Mouse (Mus musculus) kidney, adult 18-20 months (tissue): Measurements from ENCODE around the gene 1500009C09Rik.

Experiments used
- DNase-seq: peaks from one replicate; pipeline ENCODE4 v3.0.0; 2021

Gene 1500009C09Rik

DNA sequence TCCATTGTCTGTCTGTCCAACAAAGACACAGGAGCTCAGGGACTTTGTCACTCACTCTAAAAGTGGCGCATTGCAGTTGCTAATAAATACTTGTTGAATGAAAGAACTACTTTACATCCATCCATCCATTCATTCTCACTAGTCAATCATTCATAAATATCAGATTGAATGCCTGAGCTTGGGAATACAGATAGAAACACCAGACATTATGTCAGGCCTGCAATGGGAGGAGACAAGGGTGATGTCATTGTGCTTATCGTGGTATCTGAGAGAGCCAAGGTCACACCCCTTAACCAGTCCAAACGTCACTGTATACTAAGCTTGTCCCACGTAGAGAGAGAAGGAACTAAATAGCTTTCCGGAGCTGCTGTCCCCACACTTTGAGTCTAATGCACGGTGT lies at the start of gene 1500009C09Rik:
Gene 1500009C09Rik (plus strand): TSS at position 301 of the 400 bp plus-strand sequence.
- no peak for DNase-seq

DNA sequence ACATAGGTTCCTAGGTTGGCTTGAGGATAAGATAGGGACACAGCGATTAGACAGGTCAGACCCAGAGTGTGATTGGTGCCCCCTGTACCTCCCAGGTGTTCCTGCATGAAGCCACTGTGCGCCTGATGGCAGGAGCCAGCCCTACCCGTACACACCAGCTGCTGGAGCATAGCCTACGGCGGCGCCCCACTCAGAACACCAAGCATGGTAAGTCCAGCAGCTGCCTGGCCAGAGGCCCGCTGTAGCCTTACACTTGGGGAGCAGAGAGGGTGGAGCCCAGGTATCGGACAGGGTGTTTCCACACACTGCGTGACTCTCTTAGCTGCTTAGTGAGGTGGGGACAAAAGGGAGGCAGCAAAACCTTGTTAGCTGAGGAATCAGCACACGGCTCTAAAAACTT lies 49.1 kb upstream of the 1500009C09Rik start:
- DNase-seq = no peak

DNA sequence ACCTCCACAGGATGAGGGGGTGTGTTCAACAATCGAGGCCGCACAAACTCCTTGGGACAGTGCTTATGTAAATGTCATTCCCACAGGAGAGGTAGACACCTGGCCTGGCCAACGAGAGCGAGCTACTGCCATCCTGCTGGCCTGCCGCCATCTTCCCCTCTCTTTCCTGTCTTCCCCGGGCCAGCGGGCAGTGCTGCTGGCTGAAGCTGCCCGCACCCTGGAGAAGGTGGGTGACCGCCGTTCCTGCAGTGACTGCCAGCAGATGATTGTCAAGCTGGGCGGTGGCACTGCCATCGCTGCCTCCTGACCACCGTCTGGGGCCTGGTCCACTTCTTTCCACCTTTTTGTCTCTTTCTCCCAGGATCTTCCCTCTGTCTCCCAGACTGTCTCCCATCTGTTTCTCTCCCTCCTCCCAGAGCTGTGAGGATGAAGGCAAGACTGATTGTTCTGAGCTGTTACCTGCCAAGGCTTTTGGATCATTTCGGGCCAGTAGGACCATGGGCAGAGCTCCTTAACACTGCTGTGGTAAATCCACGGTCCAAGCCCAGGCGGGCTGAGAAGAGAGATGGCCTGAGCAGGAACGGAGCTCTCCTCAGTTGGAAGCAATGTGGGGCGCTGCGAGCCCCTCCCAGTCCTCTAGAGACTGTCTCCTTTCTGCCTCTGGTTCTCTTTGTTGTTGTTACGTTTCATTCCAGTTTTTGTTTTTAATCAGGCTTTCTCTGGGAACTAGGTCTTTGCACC lies 48.4 kb upstream of the 1500009C09Rik start:
- no peak for DNase-seq

GRCm38 (mm10) chr15:82204680-82205371 lies 47.4 kb upstream of the 1500009C09Rik start:
- no peak for DNase-seq

GRCm38 (mm10) chr15:82206365-82207104 lies 45.7 kb upstream of the 1500009C09Rik start:
- DNase-seq = no peak

DNA sequence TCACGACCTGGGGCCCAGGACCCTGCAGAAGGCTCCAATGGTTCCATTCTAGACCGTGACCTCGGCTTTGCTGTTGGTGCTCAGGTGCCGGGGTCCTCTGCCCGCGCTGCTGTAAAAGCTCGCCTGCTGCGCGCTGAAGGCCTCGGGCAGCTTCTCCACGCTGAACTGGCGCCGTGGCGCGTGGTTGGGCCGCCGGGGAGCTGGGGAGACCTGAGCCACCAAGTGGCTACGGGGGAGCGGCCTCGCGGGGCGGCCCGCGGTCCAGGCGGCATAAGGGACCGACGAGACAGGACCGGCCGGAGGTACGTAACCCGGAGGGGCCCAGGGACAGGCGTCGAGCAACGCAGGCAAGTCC lies 45.1 kb upstream of the 1500009C09Rik start:
- DNase-seq = no peak

GRCm38 (mm10) chr15:82207504-82208219 lies 44.5 kb upstream of the 1500009C09Rik start:
- no peak for DNase-seq

DNA sequence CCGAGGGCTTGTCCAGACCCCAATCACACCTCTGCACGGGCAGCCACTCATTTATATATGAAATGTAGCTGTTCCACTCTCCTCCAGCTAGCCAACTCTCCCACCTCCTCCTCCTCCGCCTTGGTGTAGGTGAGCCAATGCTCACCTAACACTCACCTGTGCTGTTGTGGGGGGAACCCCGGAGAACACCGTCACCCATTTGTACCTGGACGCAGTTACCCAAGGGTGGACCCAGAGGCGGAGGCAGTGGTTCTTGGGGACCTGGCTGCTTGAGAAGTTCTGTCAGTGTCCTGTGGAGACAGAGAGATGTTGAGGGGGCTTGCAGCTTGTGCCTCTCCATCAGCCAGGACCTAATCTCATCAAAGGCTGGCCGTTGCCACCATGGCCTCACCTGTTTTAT lies 43.9 kb upstream of the 1500009C09Rik start:
- DNase-seq = no peak

DNA sequence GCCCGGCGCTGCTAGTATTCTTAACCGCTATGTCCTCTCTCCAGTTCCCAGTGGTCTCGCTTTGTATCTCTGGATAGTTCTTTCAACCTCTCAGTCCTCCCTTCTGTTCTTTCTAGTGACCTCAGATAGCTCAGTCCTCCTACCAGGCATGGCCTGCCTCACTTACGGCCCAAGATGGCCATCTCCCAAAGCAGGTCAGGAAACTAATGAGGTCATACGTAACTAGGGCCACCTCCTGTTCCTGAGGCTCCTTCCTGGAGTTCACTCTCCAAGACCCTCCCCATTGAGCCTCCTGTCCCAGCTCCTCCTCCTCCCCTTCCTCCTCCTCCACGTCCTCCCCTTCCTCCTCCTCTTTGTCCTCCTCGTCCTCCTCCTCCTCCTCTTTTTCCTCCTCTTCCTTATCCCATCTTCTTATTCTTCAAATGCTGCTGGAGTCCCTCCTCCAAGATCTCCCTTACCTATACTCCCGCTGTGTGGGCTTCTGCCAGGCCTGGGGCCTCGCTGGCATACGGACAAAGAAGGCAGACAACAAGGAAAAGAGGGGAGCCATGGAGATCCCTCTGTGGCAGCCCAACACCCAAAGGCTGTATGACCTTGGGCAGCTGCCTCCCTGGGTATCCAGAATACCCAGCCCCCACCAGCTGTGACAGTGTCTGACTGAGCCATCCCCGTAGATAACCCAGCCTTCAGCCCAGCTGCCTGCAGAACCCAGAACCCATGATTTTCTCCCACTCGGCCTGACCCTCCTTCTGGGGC lies 42.7 kb upstream of the 1500009C09Rik start:
- no peak for DNase-seq

GRCm38 (mm10) chr15:82210801-82211200 lies 41.4 kb upstream of the 1500009C09Rik start:
- no peak for DNase-seq

DNA sequence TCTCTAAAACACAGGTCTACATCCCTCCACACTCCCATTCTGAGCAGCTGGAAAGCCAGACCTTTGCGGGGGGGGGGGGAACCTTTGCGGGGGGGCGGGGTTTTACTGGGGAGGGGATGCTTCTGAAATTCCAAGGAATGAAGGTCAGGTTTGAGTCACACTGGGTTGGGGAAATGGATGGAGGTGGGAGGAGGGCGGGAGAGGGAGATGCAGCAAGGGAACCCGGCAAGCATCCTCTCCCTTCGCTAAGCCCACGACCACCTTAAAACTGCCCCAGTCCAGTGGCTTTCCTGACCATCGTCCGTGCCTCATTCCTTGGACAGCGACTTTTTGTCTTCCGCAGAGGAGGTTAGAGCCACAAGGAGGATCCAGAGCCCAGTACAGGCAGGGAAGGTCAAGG lies 40.9 kb upstream of the 1500009C09Rik start:
- DNase-seq = no peak

DNA sequence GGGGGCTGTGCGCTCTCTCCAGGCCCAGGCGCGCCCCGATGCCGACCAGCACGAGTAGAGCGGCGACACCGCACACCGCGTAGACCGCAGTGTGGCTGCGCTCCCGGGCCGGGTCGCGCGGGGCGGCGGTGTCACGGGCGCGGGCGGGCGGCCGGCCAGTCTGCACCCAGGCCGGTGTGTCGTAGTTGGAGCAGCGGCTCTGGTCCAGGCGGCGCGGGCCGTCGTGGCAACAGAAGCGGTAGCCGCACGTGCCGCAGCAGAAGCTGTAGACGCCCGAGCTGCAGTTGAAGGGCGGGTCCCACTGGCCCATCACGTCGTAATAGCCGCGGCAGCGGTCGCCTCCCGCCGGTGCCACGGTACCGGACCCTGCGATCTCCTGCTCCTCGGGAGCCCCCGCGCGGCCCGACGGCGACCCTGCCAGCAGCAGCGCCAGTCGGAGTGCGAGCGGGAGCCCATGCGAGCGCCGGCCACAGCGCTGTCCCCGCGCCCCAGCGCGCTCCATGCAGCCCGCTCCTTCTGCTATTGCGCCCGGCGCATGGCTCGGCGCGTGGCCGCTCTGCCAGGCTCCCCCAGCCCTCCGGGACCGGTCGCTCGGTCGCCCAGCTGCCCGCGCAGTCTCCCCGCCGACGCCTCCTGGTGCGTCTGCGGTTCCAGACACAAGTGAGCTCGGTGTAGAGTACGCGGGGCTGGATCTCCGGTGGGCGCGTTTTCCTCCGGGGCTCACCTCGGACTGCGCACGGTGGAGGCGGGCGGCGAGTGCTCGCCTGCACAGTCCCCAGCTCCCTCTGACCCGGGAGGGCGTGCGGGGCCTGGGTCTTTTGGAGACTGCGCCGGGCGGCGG lies 40.1 kb upstream of the 1500009C09Rik start:
- DNase-seq = peak; percentile 17

GRCm38 (mm10) chr15:82212752-82213063 lies 39.5 kb upstream of the 1500009C09Rik start, which contains the start of gene Shisa8:
Shisa8 (minus strand) TSS chr15:82212815.
- no peak for DNase-seq

- no peak for DNase-seq
Measured at GRCm38 (mm10) chr15:82213222-82213621, 39.0 kb upstream of the 1500009C09Rik start.

GRCm38 (mm10) chr15:82215332-82216046 lies 36.7 kb upstream of the 1500009C09Rik start:
- no peak for DNase-seq

DNA sequence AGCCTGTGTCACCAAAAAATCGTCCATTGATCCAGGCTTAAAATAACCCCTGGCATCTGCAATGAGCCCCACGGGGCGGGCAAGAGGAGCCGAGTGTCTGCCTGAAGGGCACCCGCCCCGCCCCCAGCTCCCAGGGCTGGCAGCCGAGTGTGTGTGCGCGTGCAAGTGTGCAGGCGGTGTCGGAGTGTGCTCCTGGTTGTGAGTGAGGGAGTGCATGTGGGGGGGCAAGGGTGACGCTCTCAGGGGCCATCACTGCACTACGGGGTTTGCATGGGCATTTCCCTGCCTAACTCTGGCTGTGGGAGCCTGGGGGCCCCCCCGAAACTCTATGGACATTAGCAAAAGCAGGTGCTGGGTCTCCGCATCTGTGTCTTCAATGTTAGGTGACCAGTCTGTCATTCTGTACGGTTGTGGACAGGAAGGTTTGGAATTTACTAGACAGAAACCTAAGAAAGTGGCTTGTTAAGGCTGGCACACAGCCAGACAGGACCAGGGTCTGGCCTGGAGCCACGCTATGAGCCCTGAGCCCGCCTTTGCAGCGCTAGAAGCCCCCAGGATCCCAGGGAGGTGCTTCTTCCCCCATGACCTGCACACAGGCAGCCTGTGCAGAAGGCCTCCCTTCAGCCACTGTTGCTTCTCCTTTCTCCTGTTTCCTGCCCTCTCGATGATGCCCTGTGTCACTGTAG lies 35.9 kb upstream of the 1500009C09Rik start:
- no peak for DNase-seq

DNA sequence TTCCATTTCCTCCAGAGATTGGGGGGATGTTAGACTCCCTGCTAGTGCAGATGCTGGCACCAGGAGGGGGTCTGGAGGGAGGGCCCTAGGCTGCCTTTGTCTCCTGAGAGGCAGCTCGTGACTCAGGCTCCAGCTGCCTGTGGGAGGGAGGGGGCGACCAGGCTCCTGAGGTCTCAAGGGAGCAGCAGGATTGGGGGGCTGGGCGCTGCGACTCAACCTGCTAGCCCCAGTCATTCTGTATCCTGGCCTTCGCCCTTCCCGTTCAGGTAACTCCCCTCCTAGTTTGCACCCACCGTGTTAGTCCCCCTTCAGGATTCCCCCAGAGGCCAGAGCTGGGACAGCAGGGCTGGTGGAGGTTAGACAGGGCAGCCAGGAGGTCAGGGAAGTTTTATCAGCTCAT lies 35.2 kb upstream of the 1500009C09Rik start:
- DNase-seq = no peak

DNA sequence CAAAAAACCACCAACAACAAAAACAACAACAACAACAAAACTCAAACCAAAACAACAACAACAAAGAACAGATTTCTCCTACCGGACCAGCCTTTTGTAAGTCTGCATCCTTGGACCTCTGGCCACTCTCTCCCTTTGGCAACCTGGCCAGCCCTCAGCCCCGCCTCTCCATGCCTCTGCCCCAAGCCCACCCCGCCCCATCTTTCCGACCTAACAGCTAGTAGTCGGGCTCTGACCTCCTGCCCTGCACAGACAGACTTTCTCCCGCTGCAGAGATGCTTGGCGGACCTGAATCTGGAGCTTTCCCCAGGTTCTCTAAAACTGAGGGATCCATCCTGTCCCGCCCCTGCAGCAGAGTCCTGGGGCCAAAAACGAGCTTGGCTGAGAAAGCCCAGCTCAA lies 34.2 kb upstream of the 1500009C09Rik start:
- DNase-seq = no peak

DNA sequence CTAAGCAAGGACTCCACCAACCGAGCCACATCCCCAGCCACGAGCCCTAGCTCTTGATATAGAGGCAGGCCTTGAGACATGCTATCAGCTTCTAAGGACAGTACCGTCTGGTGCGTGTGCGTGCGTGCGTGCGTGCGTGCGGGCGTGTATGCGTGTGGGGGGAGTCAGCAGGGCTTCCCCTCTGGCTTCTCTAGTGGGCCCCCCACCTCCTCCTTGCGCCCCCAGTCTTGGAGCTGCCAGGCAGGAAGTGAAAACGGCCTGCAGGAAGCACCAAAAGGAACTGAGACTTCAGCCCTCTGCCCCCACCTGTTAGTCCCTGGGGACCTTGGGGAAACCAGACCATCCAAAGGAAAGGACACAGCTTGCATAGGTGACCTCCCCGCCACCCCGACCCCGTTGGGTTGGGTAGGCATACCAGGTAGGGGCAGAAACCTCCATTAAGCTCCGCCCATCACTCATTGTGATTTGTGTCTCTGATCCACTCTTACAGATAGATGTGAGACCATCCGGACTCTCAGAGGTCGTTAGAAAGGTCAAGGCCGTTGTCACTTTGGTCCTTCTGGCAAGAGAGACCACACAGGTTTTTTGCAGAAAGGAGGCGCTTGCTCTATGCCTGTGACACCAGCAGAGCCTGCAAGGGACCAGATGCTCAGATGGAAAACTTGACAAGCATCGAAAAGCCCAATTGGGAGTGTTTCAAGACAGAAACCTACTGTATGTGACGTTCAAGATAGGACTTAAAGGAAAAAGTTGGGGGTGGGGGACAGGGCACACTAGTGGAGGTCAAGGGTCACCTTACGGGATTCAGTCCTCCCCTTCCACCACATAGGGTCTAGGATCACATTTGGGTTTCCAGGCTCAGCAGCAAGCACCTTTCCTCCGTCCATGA lies 33.2 kb upstream of the 1500009C09Rik start:
- DNase-seq = no peak
